ENCODE assay signal across 23 mouse cellular contexts in genomic region chr10:93140778-93141177, GRCm38 (mm10). TPM values are rescaled to one million over a fixed set of nuclear protein-coding genes. Genes with fewer than 3 reads are reported as not detected.
DNase-seq lines count a peak whose midpoint lies in the region; ATAC-seq and TF ChIP-seq lines count a peak whose summit lies in the region.
"Had no signal": no experiment of that assay in that cellular context is flagged by ENCODE, and none has a peak within 500 bp of the region (broad histone marks: within the 10 kb centered on the region; RNA-seq: fewer than 3 reads in every experiment).

No protein-coding gene starts in this region.

- H3K79me2 ChIP-seq in MEL (ENCODE audit: control insufficient read depth, insufficient read depth, low read length, poor library complexity): peaks cover 13% of the 10 kb centered on the region

- H3K4me2 ChIP-seq in liver, embryonic 15.5 days: no peak overlapping the region
- H3K4me2 ChIP-seq: embryonic facial prominence, embryonic 12.5 days; forebrain, embryonic 13.5 days; heart, embryonic 13.5 days; hindbrain, embryonic 13.5 days; kidney, embryonic 15.5 days had no signal

- TF ChIP-seq POLR2A in MEL (IDR thresholded peaks at IDR 0.05; ENCODE audit: control insufficient read depth in 1 of 2, insufficient read depth in 1 of 2, low read depth in 1 of 2, low read length in 2 of 2, poor library complexity in 1 of 2): no peak

- WGBS in liver, embryonic 15.5 days (ENCODE audit: insufficient replicate concordance): 18% methylated on average over 4 of the region's 4 CpGs

- peaks cover 0 to 29% of the 10 kb centered on the region in 2 experiments; a peak in 3 of 4 replicates for H3K36me3 ChIP-seq in MEL (ENCODE audit: control insufficient read depth in 1 of 2, insufficient read depth in 2 of 2, low read length in 2 of 2)
- H3K36me3 ChIP-seq in liver, embryonic 15.5 days (replicated peaks): no peaks in the 10 kb centered on the region
- H3K36me3 ChIP-seq: embryonic facial prominence, embryonic 12.5 days; heart, embryonic 13.5 days; hindbrain, embryonic 13.5 days; kidney, embryonic 15.5 days; limb, embryonic 10.5 days; midbrain, embryonic 10.5 days had no signal

- peaks cover 7 to 33% of the 10 kb centered on the region in 2 experiments for H3K4me1 ChIP-seq in MEL (ENCODE audit: control insufficient read depth in 1 of 2, insufficient read depth in 2 of 2, low read length in 2 of 2)
- peaks cover 40% of the 10 kb centered on the region for H3K4me1 ChIP-seq in liver, embryonic 15.5 days (replicated peaks)
- H3K4me1 ChIP-seq: embryonic facial prominence, embryonic 12.5 days; kidney, embryonic 15.5 days; limb, embryonic 10.5 days had no signal

- H3K9me3 ChIP-seq in MEL (replicated peaks; ENCODE audit: insufficient read depth, low read length): no peaks in the 10 kb centered on the region
- H3K9me3 ChIP-seq in liver, embryonic 15.5 days (replicated peaks): no peaks in the 10 kb centered on the region
- H3K9me3 ChIP-seq: embryonic facial prominence, embryonic 12.5 days; forebrain, embryonic 13.5 days; heart, embryonic 13.5 days; hindbrain, embryonic 13.5 days; kidney, embryonic 15.5 days; limb, embryonic 10.5 days; midbrain, embryonic 10.5 days had no signal

- no peak for ATAC-seq in liver, embryonic 15.5 days (ENCODE audit: insufficient read depth)
- ATAC-seq: forebrain, embryonic 13.5 days had no signal

- peak; percentile 55 for DNase-seq in thymus, postnatal 0 days (ENCODE audit: low spot score)
- no peak for DNase-seq in thymus, adult 18-20 months
- peak; percentile 49 for DNase-seq in MEL (ENCODE audit: low read depth, low spot score)
- peak; percentile 53 for DNase-seq in thymus, postnatal 4 days
- DNase-seq in embryo, embryonic 9.5 days (ENCODE audit: extremely low spot score): no peak
- DNase-seq in layer of hippocampus, adult 11-12 months (ENCODE audit: low spot score): no peak
- DNase-seq: adrenal gland, postnatal 36 days; cerebellum, adult 11 months; cerebellum, postnatal 10 days; gastrocnemius, adult 2 months; heart, adult 11 months; heart, postnatal 36 days; kidney, adult 11 months; kidney, postnatal 4 days; lung, postnatal 4 days had no signal

- peak overlapping the region; percentile 9 for H3K27ac ChIP-seq in MEL (ENCODE audit: control insufficient read depth, low read depth, low read length)
- H3K27ac ChIP-seq in liver, embryonic 15.5 days (replicated peaks): peak overlapping the region; percentile 3; the same call in 1 of the 2 replicates
- H3K27ac ChIP-seq: embryonic facial prominence, embryonic 12.5 days; forebrain, embryonic 13.5 days; gastrocnemius, adult 2 months; heart, embryonic 13.5 days; hindbrain, embryonic 13.5 days; kidney, embryonic 15.5 days; limb, embryonic 10.5 days; midbrain, embryonic 10.5 days had no signal

- no peak overlapping the region for H3K9ac ChIP-seq in MEL (ENCODE audit: control insufficient read depth, low read depth, low read length, poor library complexity, severe bottlenecking)
- H3K9ac ChIP-seq in liver, embryonic 15.5 days: no peak overlapping the region
- H3K9ac ChIP-seq: embryonic facial prominence, embryonic 12.5 days; forebrain, embryonic 13.5 days; heart, embryonic 13.5 days; hindbrain, embryonic 13.5 days; kidney, embryonic 15.5 days had no signal

- TF ChIP-seq RAD21 in MEL (IDR thresholded peaks at IDR 0.05; ENCODE audit: low read depth, low read length): no peak

- H3K4me3 ChIP-seq in MEL (ENCODE audit: control insufficient read depth in 1 of 2, insufficient read depth in 1 of 2, low read depth in 2 of 2, low read length in 2 of 2): no peak overlapping the region
- H3K4me3 ChIP-seq in liver, embryonic 15.5 days (replicated peaks): no peak overlapping the region
- H3K4me3 ChIP-seq: embryonic facial prominence, embryonic 12.5 days; forebrain, embryonic 13.5 days; gastrocnemius, adult 2 months; heart, embryonic 13.5 days; hindbrain, embryonic 13.5 days; kidney, embryonic 15.5 days; limb, embryonic 10.5 days; midbrain, embryonic 10.5 days had no signal

- no peak for TF ChIP-seq EP300 in MEL (IDR thresholded peaks at IDR 0.05; ENCODE audit: low read depth in 1 of 2, low read length in 2 of 2)

- no peak for TF ChIP-seq CTCF in MEL (IDR thresholded peaks at IDR 0.05 in 2 of 3, conservative IDR thresholded peaks at IDR 0.05 in 1 of 3; ENCODE audit: control insufficient read depth in 1 of 3, insufficient read depth in 1 of 3, low read depth in 2 of 3, low read length in 3 of 3, poor library complexity in 1 of 3, severe bottlenecking in 1 of 3)

- H3K27me3 ChIP-seq in MEL (ENCODE audit: control insufficient read depth in 1 of 2, insufficient read depth in 2 of 2, low read length in 2 of 2): no peaks in the 10 kb centered on the region
- no peaks in the 10 kb centered on the region for H3K27me3 ChIP-seq in liver, embryonic 15.5 days
- H3K27me3 ChIP-seq: embryonic facial prominence, embryonic 12.5 days; forebrain, embryonic 13.5 days; heart, embryonic 13.5 days; hindbrain, embryonic 13.5 days; kidney, embryonic 15.5 days had no signal

TF ChIP-seq in MEL, 35 proteins besides CTCF, POLR2A, EP300 and RAD21:
- no peak for TF ChIP-seq KAT2A (conservative IDR thresholded peaks at IDR 0.05; ENCODE audit: low read depth, low read length)
- TF ChIP-seq GATA1 (IDR thresholded peaks at IDR 0.05; ENCODE audit: low read depth, low read length): 0 out of 2 replicates have a peak, but pooled peaks have one; percentile 9
- TF ChIP-seq UBTF (IDR thresholded peaks at IDR 0.05; ENCODE audit: borderline replicate concordance, insufficient read depth, low read depth, low read length): no peak
- TF ChIP-seq USF2 (IDR thresholded peaks at IDR 0.05; ENCODE audit: borderline replicate concordance in 1 of 2, insufficient read depth in 1 of 2, low read depth in 1 of 2, low read length in 2 of 2): no peak
- TF ChIP-seq TBP (IDR thresholded peaks at IDR 0.05; ENCODE audit: low read depth, low read length): no peak

RNA-seq across cellular contexts. Expression of gene Cdk17, which starts 19.9 kb away (rescaled TPM):
- 46.3 and 55.3 TPM in 2 replicates for polyA plus RNA-seq in thymus, postnatal 0 days (2015; fragmentation: Nextera tagmentation; extraction: Ambion mirVana)
- total RNA-seq in MEL (2012; rRNA removed): 25.6 and 28.9 TPM in 2 replicates
- polyA plus RNA-seq in MEL (2012; ENCODE audit: insufficient read depth in 1 of 2, insufficient read length in 2 of 2, low read depth in 1 of 2, low replicate concordance in 2 of 2, missing spikeins in 1 of 2): 100 to 1,000 TPM in 1 of 2 experiments, 10 to 100 TPM in 1; 32.9 to 155 TPM
- polyA plus RNA-seq in liver, embryonic 15.5 days (2015; fragmentation: Nextera tagmentation; extraction: Ambion mirVana): 10.1 and 11.0 TPM in 2 replicates

RNA-seq across cellular contexts. Expression of gene Cfap54, which starts 59.4 kb away (rescaled TPM):
- polyA plus RNA-seq in thymus, postnatal 0 days (2015; fragmentation: Nextera tagmentation; extraction: Ambion mirVana): 0.30 and 0.68 TPM in 2 replicates
- total RNA-seq in MEL (2012; rRNA removed): 2.0 and 3.2 TPM in 2 replicates
- polyA plus RNA-seq in MEL (2012; ENCODE audit: insufficient read depth in 1 of 2, insufficient read length in 2 of 2, low read depth in 1 of 2, low replicate concordance in 2 of 2, missing spikeins in 1 of 2): 1 to 10 TPM in 1 of 2 experiments, not detected in 1; 2.7 TPM
- polyA plus RNA-seq in liver, embryonic 15.5 days (2015; fragmentation: Nextera tagmentation; extraction: Ambion mirVana): 0.18 and 0.36 TPM in 2 replicates

Comparison
In these comparisons a context has a peak if more than half of its experiments do, and no peak if none do; other contexts are left out.
1. DNase-seq: peak in thymus, postnatal 0 days (single experiment), MEL (single experiment) and thymus, postnatal 4 days (single experiment); none in thymus, adult 18-20 months (0 of 2), embryo, embryonic 9.5 days (single experiment) and layer of hippocampus, adult 11-12 months (single experiment).